Comparison of ENCODE assay signal across 12 mouse cellular contexts in the genomic region with DNA sequence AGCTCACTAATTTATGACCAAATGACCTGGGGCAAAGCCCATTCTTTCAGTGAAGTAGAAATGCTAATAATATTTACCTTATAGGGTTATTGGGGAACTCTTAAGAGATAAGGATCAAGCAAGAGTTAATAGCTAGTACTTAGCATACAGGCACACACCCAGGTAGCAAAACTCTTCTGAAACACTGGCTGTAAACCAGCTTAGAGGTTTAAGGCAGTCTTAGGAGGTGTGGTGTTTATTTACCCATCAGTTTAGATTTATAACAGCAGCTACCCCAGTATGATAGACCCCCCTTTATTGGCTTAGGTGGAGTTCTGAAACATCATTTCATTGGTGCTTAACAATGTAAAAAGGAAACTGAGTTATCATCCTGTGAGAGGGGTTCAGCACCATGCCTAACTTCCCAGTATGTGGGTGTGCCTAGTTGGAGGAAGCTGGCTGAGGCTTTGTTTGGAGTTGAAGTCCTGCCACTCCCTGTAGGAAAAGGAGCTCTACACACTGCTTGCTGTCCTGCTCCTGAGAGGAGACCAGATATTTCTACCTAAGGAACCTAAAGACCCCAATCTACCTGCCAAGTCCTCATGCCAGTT.
DNase-seq lines count a peak whose midpoint lies in the region; ATAC-seq lines count a peak whose summit lies in the region.
"Had no signal": no experiment of that assay in that cellular context is flagged by ENCODE, and none has a peak within 500 bp of the region (broad histone marks: within the 10 kb centered on the region; RNA-seq: fewer than 3 reads in every experiment).

No protein-coding gene starts in this region.

- H3K4me1 ChIP-seq in intestine, embryonic 16.5 days (ENCODE audit: control insufficient read depth, insufficient read depth, low read length): peaks cover 39% of the 10 kb centered on the region
- H3K4me1 ChIP-seq: hindbrain, embryonic 12.5 days had no signal

- H3K9me3 ChIP-seq in intestine, embryonic 16.5 days (ENCODE audit: control insufficient read depth, low read length): no peaks in the 10 kb centered on the region
- H3K9me3 ChIP-seq: hindbrain, embryonic 12.5 days had no signal

- H3K9ac ChIP-seq in intestine, embryonic 16.5 days (ENCODE audit: low read depth, low read length): no peak overlapping the region
- H3K9ac ChIP-seq: hindbrain, embryonic 12.5 days had no signal

- no peaks in the 10 kb centered on the region for H3K27me3 ChIP-seq in intestine, embryonic 16.5 days (replicated peaks; ENCODE audit: control insufficient read depth, insufficient read depth, low read length)
- H3K27me3 ChIP-seq: CH12.LX; hindbrain, embryonic 12.5 days had no signal

- 0 out of 2 replicates have a peak overlapping the region, but pooled peaks have one; percentile 3 for H3K4me2 ChIP-seq in intestine, embryonic 16.5 days (ENCODE audit: low read depth, low read length)
- H3K4me2 ChIP-seq: hindbrain, embryonic 12.5 days; liver, embryonic 11.5 days had no signal

- peak overlapping the region; percentile 57 for H3K27ac ChIP-seq in intestine, embryonic 16.5 days (ENCODE audit: low read length)
- H3K27ac ChIP-seq: hindbrain, embryonic 12.5 days had no signal

- ATAC-seq in intestine, embryonic 16.5 days: peak; percentile 92

- DNase-seq in kidney, adult 9 months: peak; percentile 33
- no peak for DNase-seq in kidney, postnatal 25 days
- DNase-seq in ZHBTc4 (ENCODE audit: low read depth, low spot score): peak; percentile 29
- DNase-seq in lung, postnatal 4 days: peak; percentile 27 to 47
- DNase-seq in urinary bladder, postnatal 4 days (ENCODE audit: low spot score in 2 of 2): no peak
- DNase-seq in cerebellum, adult 9-10 months: no peak
- DNase-seq: cerebellum, adult 11-12 months; right cerebral cortex, postnatal 25 days had no signal

- no peak overlapping the region for H3K4me3 ChIP-seq in intestine, embryonic 16.5 days (ENCODE audit: low read length)
- H3K4me3 ChIP-seq: hindbrain, embryonic 12.5 days had no signal

- H3K36me3 ChIP-seq in intestine, embryonic 16.5 days (ENCODE audit: control insufficient read depth, insufficient read depth, low read length): no peaks in the 10 kb centered on the region
- H3K36me3 ChIP-seq: hindbrain, embryonic 12.5 days had no signal

Comparison
In these comparisons a context has a peak if more than half of its experiments do, and no peak if none do; other contexts are left out.
1. DNase-seq: peak in kidney, adult 9 months (single experiment), ZHBTc4 (single experiment) and lung, postnatal 4 days (2 of 2); none in kidney, postnatal 25 days (0 of 2), urinary bladder, postnatal 4 days (0 of 2) and cerebellum, adult 9-10 months (single experiment).